18 mouse cellular contexts compared by ENCODE assay signal in the genomic region with DNA sequence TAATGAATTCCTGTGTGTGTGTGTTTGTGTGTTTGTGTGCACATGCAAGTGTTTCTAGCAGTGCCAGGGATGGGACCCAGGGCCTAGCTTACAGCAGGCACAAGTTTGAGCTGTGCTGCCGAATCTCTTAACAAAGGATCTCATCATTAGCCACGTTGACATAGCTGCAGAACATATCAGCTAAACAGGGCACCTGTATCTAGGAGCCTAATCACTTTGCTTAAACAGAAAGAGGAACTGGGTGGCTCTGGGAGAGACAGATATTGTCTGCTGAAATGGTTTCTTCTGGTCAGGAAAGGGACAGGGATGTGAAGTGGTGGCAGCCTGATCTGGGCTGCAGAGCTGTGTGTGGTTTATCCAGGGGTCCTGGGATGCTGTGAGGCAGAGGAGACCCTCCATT.
DNase-seq lines count a peak whose midpoint lies in the region; ATAC-seq and TF ChIP-seq lines count a peak whose summit lies in the region.
"Had no signal": no experiment of that assay in that cellular context is flagged by ENCODE, and none has a peak within 500 bp of the region (broad histone marks: within the 10 kb centered on the region; RNA-seq: fewer than 3 reads in every experiment).

No protein-coding gene starts in this region.

- H3K9ac ChIP-seq in liver, postnatal 0 days (replicated peaks): no peak overlapping the region
- H3K9ac ChIP-seq: liver, embryonic 15.5 days had no signal

- no peak for DNase-seq in gastrocnemius, adult 2 months
- DNase-seq in gastrocnemius, adult 18-20 months (ENCODE audit: low spot score): no peak
- no peak for DNase-seq in liver, postnatal 0 days
- no peak for DNase-seq in liver
- DNase-seq in G1E (ENCODE audit: low spot score): peak; percentile 55
- DNase-seq in adrenal gland, postnatal 10 days: no peak
- DNase-seq: adrenal gland, postnatal 14 days; cerebellum, adult 11-12 months; heart, postnatal 4 days; lung, postnatal 10 days; right cerebral cortex, adult 18-20 months; thymus, postnatal 4 days had no signal

- ATAC-seq in liver, postnatal 0 days: 0 out of 2 replicates have a peak, but pooled peaks have one; percentile 19
- peak; percentile 66 for ATAC-seq in G1E (ENCODE audit: extremely low read depth, insufficient number of reproducible peaks, low FRiP score, poor library complexity, severe bottlenecking)
- peak; percentile 65 for ATAC-seq in megakaryocyte progenitor cell, adult 5-6 weeks (replicated peaks; ENCODE audit: poor library complexity)
- ATAC-seq: hindbrain, postnatal 0 days; midbrain, embryonic 16.5 days had no signal

- H3K36me3 ChIP-seq in liver, postnatal 0 days (replicated peaks; ENCODE audit: insufficient read depth, low read length): peaks cover 16% of the 10 kb centered on the region
- H3K36me3 ChIP-seq in G1E (replicated peaks): peaks cover 32% of the 10 kb centered on the region
- H3K36me3 ChIP-seq: forebrain, embryonic 10.5 days had no signal

- no peaks in the 10 kb centered on the region for H3K4me1 ChIP-seq in liver, postnatal 0 days (ENCODE audit: insufficient read depth)
- H3K4me1 ChIP-seq in G1E (ENCODE audit: insufficient read depth, low read depth, low read length): peaks cover 37% of the 10 kb centered on the region

- no peak for TF ChIP-seq EP300 in liver, postnatal 0 days (IDR thresholded peaks at IDR 0.05; ENCODE audit: low read depth)

- WGBS in liver, postnatal 0 days (ENCODE audit: insufficient replicate concordance): 26% methylated on average over 2 of the region's 2 CpGs

- no peak overlapping the region for H3K4me2 ChIP-seq in liver, postnatal 0 days (ENCODE audit: low read depth, low read length)
- H3K4me2 ChIP-seq: liver, embryonic 15.5 days had no signal

- intact Hi-C loops in gastrocnemius, adult 2 months (cut with DNase I): no loop called here

- peak overlapping the region; percentile 35 for H3K27ac ChIP-seq in gastrocnemius, adult 2 months
- H3K27ac ChIP-seq in liver, postnatal 0 days (ENCODE audit: low read depth): no peak overlapping the region
- H3K27ac ChIP-seq: forebrain, embryonic 10.5 days; hindbrain, postnatal 0 days; left cerebral cortex, adult 2 months; liver, embryonic 15.5 days had no signal

- no peaks in the 10 kb centered on the region for H3K9me3 ChIP-seq in liver, postnatal 0 days (ENCODE audit: low read length)
- no peaks in the 10 kb centered on the region for H3K9me3 ChIP-seq in G1E (replicated peaks)
- H3K9me3 ChIP-seq: forebrain, embryonic 10.5 days; liver, embryonic 15.5 days had no signal

- no peak for TF ChIP-seq CTCF in gastrocnemius, adult 2 months (IDR thresholded peaks at IDR 0.05)
- no peak for TF ChIP-seq CTCF in liver, postnatal 0 days (IDR thresholded peaks at IDR 0.05; ENCODE audit: low read depth)
- no peak for TF ChIP-seq CTCF in G1E (IDR thresholded peaks at IDR 0.05; ENCODE audit: low read depth, low read length)

- no peak overlapping the region for H3K4me3 ChIP-seq in gastrocnemius, adult 2 months
- H3K4me3 ChIP-seq in liver, postnatal 0 days (ENCODE audit: low read depth, low read length): no peak overlapping the region
- peak overlapping the region; percentile 21; the same call in 1 of the 2 replicates for H3K4me3 ChIP-seq in G1E (ENCODE audit: low read depth, low read length)
- H3K4me3 ChIP-seq: forebrain, embryonic 10.5 days; left cerebral cortex, adult 2 months; liver, embryonic 15.5 days had no signal

- no peaks in the 10 kb centered on the region for H3K27me3 ChIP-seq in liver, postnatal 0 days (ENCODE audit: insufficient read depth, low read length)
- H3K27me3 ChIP-seq in G1E (ENCODE audit: insufficient read depth, low read length): peaks cover 2% of the 10 kb centered on the region; the same call in 1 of the 2 replicates
- H3K27me3 ChIP-seq: liver, embryonic 15.5 days had no signal
